Mouse (Mus musculus): Measurements from ENCODE around the gene Ccl28. TPM values are rescaled to one million over a fixed set of nuclear protein-coding genes. Genes with fewer than 3 reads are reported as not detected.

The Ccl28 gene
- total and polyA plus RNA-seq, 2 experiments from 2014 or later, result 0.41 to 3.4 TPM

GRCm38 (mm10) chr13:119632156-119632548 is 8.5 kb downstream of the Ccl28 start:
- ATAC-seq (ENCODE audit: low FRiP score) (no peak; the same call in 1 of the 2 replicates), DNase-seq (ENCODE audit: low spot score) (no peak)
- WGBS, result 84% methylated on average over 4 of the region's 4 CpGs
- peak overlapping the region; percentile 72 for H3K4me2 ChIP-seq (ENCODE audit: low read depth, low read length, poor library complexity, severe bottlenecking)
- H3K4me3 ChIP-seq (ENCODE audit: low read depth, low read length), result peak overlapping the region; percentile 50; the same call in 1 of the 2 replicates
- no peaks in the 10 kb centered on the region for H3K36me3 ChIP-seq (ENCODE audit: insufficient read depth, low read length)
- H3K4me1 ChIP-seq (ENCODE audit: insufficient read depth, low read length), result no peaks in the 10 kb centered on the region
- no peak overlapping the region for H3K27ac ChIP-seq (ENCODE audit: low read depth, low read length)
- no peak for TF ChIP-seq CTCF (IDR thresholded peaks at IDR 0.05)
- no peaks in the 10 kb centered on the region for H3K9me3 ChIP-seq (ENCODE audit: low read length)
- H3K27me3 ChIP-seq (ENCODE audit: insufficient read depth, low read length), result no peaks in the 10 kb centered on the region
- H3K9ac ChIP-seq (replicated peaks; ENCODE audit: low read length, poor library complexity, severe bottlenecking), result no peak overlapping the region

GRCm38 (mm10) chr13:119635496-119635895 is 11.9 kb downstream of the Ccl28 start:
- no peak for ATAC-seq (ENCODE audit: low FRiP score)
- Histone ChIP-seq H3K27ac (ENCODE audit: low read depth, low read length) (no peak overlapping the region), H3K27me3 (ENCODE audit: insufficient read depth, low read length) (no peaks in the 10 kb centered on the region), H3K4me1 (ENCODE audit: insufficient read depth, low read length) (no peaks in the 10 kb centered on the region), H3K4me3 (ENCODE audit: low read depth, low read length) (no peak overlapping the region), H3K36me3 (ENCODE audit: insufficient read depth, low read length) (no peaks in the 10 kb centered on the region), H3K9ac (replicated peaks; ENCODE audit: low read length, poor library complexity, severe bottlenecking) (no peak overlapping the region), H3K4me2 (ENCODE audit: low read depth, low read length, poor library complexity, severe bottlenecking) (no peak overlapping the region), H3K9me3 (ENCODE audit: low read length) (no peaks in the 10 kb centered on the region)
- no peak for DNase-seq (ENCODE audit: low spot score)
- WGBS, result 73% methylated on average over 2 of the region's 2 CpGs
- TF ChIP-seq CTCF (IDR thresholded peaks at IDR 0.05), result no peak

GRCm38 (mm10) chr13:119637837-119638236 is 14.2 kb downstream of the Ccl28 start:
- Histone ChIP-seq H3K27ac (ENCODE audit: low read depth, low read length) (no peak overlapping the region), H3K4me1 (ENCODE audit: insufficient read depth, low read length) (no peaks in the 10 kb centered on the region), H3K4me2 (ENCODE audit: low read depth, low read length, poor library complexity, severe bottlenecking) (no peak overlapping the region), H3K9ac (replicated peaks; ENCODE audit: low read length, poor library complexity, severe bottlenecking) (no peak overlapping the region), H3K36me3 (ENCODE audit: insufficient read depth, low read length) (no peaks in the 10 kb centered on the region), H3K9me3 (ENCODE audit: low read length) (no peaks in the 10 kb centered on the region), H3K4me3 (ENCODE audit: low read depth, low read length) (no peak overlapping the region), H3K27me3 (ENCODE audit: insufficient read depth, low read length) (no peaks in the 10 kb centered on the region)
- DNase-seq (ENCODE audit: low spot score) (no peak), ATAC-seq (ENCODE audit: low FRiP score) (no peak)
- no peak for TF ChIP-seq CTCF (IDR thresholded peaks at IDR 0.05)
- 82% methylated on average over 4 of the region's 4 CpGs for WGBS

- Histone ChIP-seq H3K36me3 (ENCODE audit: insufficient read depth, low read length) (no peaks in the 10 kb centered on the region), H3K9me3 (ENCODE audit: low read length) (no peaks in the 10 kb centered on the region), H3K4me1 (ENCODE audit: insufficient read depth, low read length) (no peaks in the 10 kb centered on the region), H3K27me3 (ENCODE audit: insufficient read depth, low read length) (no peaks in the 10 kb centered on the region), H3K4me2 (ENCODE audit: low read depth, low read length, poor library complexity, severe bottlenecking) (no peak overlapping the region), H3K9ac (replicated peaks; ENCODE audit: low read length, poor library complexity, severe bottlenecking) (no peak overlapping the region), H3K27ac (ENCODE audit: low read depth, low read length) (no peak overlapping the region), H3K4me3 (ENCODE audit: low read depth, low read length) (no peak overlapping the region)
- DNase-seq (ENCODE audit: low spot score) (no peak), ATAC-seq (ENCODE audit: low FRiP score) (no peak)
- WGBS, result 90% methylated on average over 5 of the region's 5 CpGs
- no peak for TF ChIP-seq CTCF (IDR thresholded peaks at IDR 0.05)
These were observed 14.8 kb downstream of the Ccl28 start for GRCm38 (mm10) chr13:119638449-119638848.

GRCm38 (mm10) chr13:119639302-119639701 is 15.7 kb downstream of the Ccl28 start:
- no peak for TF ChIP-seq CTCF (IDR thresholded peaks at IDR 0.05)
- H3K4me1 ChIP-seq (ENCODE audit: insufficient read depth, low read length), result no peaks in the 10 kb centered on the region
- no peaks in the 10 kb centered on the region for H3K36me3 ChIP-seq (ENCODE audit: insufficient read depth, low read length)
- no peaks in the 10 kb centered on the region for H3K27me3 ChIP-seq (ENCODE audit: insufficient read depth, low read length)
- H3K9ac ChIP-seq (replicated peaks; ENCODE audit: low read length, poor library complexity, severe bottlenecking), result no peak overlapping the region
- 67% methylated on average over 5 of the region's 5 CpGs for WGBS
- no peak overlapping the region for H3K4me2 ChIP-seq (ENCODE audit: low read depth, low read length, poor library complexity, severe bottlenecking)
- no peaks in the 10 kb centered on the region for H3K9me3 ChIP-seq (ENCODE audit: low read length)
- H3K27ac ChIP-seq (ENCODE audit: low read depth, low read length), result no peak overlapping the region
- H3K4me3 ChIP-seq (ENCODE audit: low read depth, low read length), result no peak overlapping the region
- no peak for DNase-seq (ENCODE audit: low spot score)
- ATAC-seq (ENCODE audit: low FRiP score), result no peak

- DNase-seq (ENCODE audit: low spot score) (peak; percentile 76), ATAC-seq (ENCODE audit: low FRiP score) (0 out of 2 replicates have a peak, but pooled peaks have one; percentile 7)
- Histone ChIP-seq H3K4me1 (ENCODE audit: insufficient read depth, low read length) (no peaks in the 10 kb centered on the region), H3K27me3 (ENCODE audit: insufficient read depth, low read length) (no peaks in the 10 kb centered on the region), H3K4me2 (ENCODE audit: low read depth, low read length, poor library complexity, severe bottlenecking) (no peak overlapping the region), H3K4me3 (ENCODE audit: low read depth, low read length) (no peak overlapping the region), H3K9me3 (ENCODE audit: low read length) (no peaks in the 10 kb centered on the region), H3K36me3 (ENCODE audit: insufficient read depth, low read length) (no peaks in the 10 kb centered on the region), H3K27ac (ENCODE audit: low read depth, low read length) (no peak overlapping the region), H3K9ac (replicated peaks; ENCODE audit: low read length, poor library complexity, severe bottlenecking) (no peak overlapping the region)
- TF ChIP-seq CTCF (IDR thresholded peaks at IDR 0.05), result peak; percentile 76
- WGBS, result 37% methylated on average over 4 of the region's 4 CpGs
These were observed 16.9 kb downstream of the Ccl28 start for GRCm38 (mm10) chr13:119640504-119640903.

All from midbrain, postnatal 0 days (tissue).